Mouse (Mus musculus) limb, embryonic 12.5 days (tissue): ENCODE measurements around the gene Vax2. TPM values are rescaled to one million over a fixed set of nuclear protein-coding genes. Genes with fewer than 3 reads are reported as not detected.
A peak's percentile ranks its signal among the peaks of the same experiment; 100 is the strongest.

Experiments
- ATAC-seq: fragments of 200-750 bp; cut with Nextera tagmentation; 2 replicates; pipeline ENCODE4 v1.8.0; 2017; ENCODE audit warnings: low read depth, moderate TSS enrichment; ENCODE audit not compliant: insufficient number of reproducible peaks, insufficient read depth, low FRiP score, low TSS enrichment
- H3K27ac ChIP-seq: fragments of 300-500 bp; sonication (generic); 2 replicates; pipeline ENCODE4 v1.5.1; 2016; ENCODE audit warnings: mild to moderate bottlenecking, moderate library complexity
- H3K27me3 ChIP-seq: fragments of 300-500 bp; sonication (generic); 2 replicates; pipeline ENCODE4 v1.6.1; 2016; ENCODE audit warnings: mild to moderate bottlenecking, moderate library complexity
- H3K36me3 ChIP-seq: fragments of 300-500 bp; sonication (generic); 2 replicates; pipeline ENCODE4 v1.6.1; 2016; ENCODE audit warnings: mild to moderate bottlenecking, moderate library complexity
- H3K4me1 ChIP-seq: fragments of 300-500 bp; sonication (generic); replicated peaks from 2 replicates; pipeline ENCODE4 v1.6.1; 2016
- H3K4me2 ChIP-seq: fragments of 300-500 bp; sonication (generic); 2 replicates; pipeline ENCODE4 v1.6.1; 2016; ENCODE audit warnings: mild to moderate bottlenecking, moderate library complexity
- H3K4me3 ChIP-seq: fragments of 300-500 bp; sonication (generic); replicated peaks from 2 replicates; pipeline ENCODE4 v1.5.1; 2016; ENCODE audit warnings: mild to moderate bottlenecking
- H3K9ac ChIP-seq: fragments of 300-500 bp; sonication (generic); replicated peaks from 2 replicates; pipeline ENCODE4 v1.6.1; 2016; ENCODE audit warnings: mild to moderate bottlenecking, moderate library complexity
- H3K9me3 ChIP-seq: fragments of 300-500 bp; sonication (generic); 2 replicates; pipeline ENCODE4 v1.6.1; 2016; ENCODE audit warnings: mild to moderate bottlenecking, moderate library complexity
- WGBS: fragments of 180-500 bp; shearing (Covaris S2); methylation state at CpG from one replicate; pipeline ENCODE4 v1.1.7; 2016; 5-methylcytosine and 5-hydroxymethylcytosine counted together
- polyA plus RNA-seq: library from polyadenylated mRNA; unstranded; fragments of >200 nt; fragmentation: Nextera tagmentation; extraction: Ambion mirVana; gene quantifications from 2 replicates; pipeline ENCODE4 v1.2.1, GENCODE M21; 2016

The Vax2 gene
- polyA plus RNA-seq, 1 experiment from 2014 or later: 0.76 TPM

DNA sequence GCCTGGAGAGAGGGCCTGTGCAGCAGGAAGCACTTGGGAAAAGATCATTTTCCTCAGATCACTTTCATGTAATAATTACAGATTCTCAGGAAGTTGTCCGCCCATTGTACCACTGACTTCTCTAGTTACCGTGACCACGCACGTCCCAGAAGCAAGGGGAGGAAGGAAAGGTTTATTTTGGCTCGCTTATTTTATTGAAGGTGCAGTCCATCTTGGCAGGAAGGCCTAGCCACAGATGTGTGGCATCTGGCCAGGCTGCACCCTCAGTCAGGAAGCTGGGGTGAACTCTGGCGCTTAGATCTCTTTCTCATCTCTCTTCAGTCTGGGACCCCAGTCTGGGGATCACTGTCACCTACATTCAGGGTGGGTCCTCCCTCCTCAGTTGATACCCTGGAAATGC, 27.5 kb downstream of the Vax2 start:
- Histone ChIP-seq H3K36me3 (no peaks in the 10 kb centered on the region), H3K27me3 (peaks cover 36% of the 10 kb centered on the region), H3K9ac (no peak overlapping the region), H3K9me3 (peaks cover 14% of the 10 kb centered on the region), H3K27ac (no peak overlapping the region), H3K4me3 (no peak overlapping the region), H3K4me1 (no peaks in the 10 kb centered on the region), H3K4me2 (no peak overlapping the region)
- 73% methylated on average over 6 of the region's 6 CpGs for WGBS
- ATAC-seq: no peak

- Histone ChIP-seq H3K36me3 (no peaks in the 10 kb centered on the region), H3K4me2 (no peak within 1 kb of the TSS), H3K9ac (no peak within 1 kb of the TSS), H3K4me3 (no peak within 1 kb of the TSS), H3K27ac (no peak within 1 kb of the TSS), H3K4me1 (no peaks in the 10 kb centered on the region; the same call in 1 of the 2 replicates), H3K27me3 (peaks cover 38% of the 10 kb centered on the region), H3K9me3 (peaks cover 5% of the 10 kb centered on the region; the same call in 1 of the 2 replicates)
- 64% methylated on average over 5 of the region's 5 CpGs for WGBS
- no peak for ATAC-seq
These were observed 31.7 kb downstream of the Vax2 start, which contains the start of gene Atp6v1b1 for GRCm38 (mm10) chr6:83742761-83743160. Gene Atp6v1b1, plus strand, starts transcription at chr6:83742990.

GRCm38 (mm10) chr6:83743212-83743611, 32.1 kb downstream of the Vax2 start:
- H3K9ac ChIP-seq: no peak overlapping the region
- H3K9me3 ChIP-seq: peaks cover 5% of the 10 kb centered on the region; the same call in 1 of the 2 replicates
- no peak overlapping the region for H3K4me2 ChIP-seq
- H3K27me3 ChIP-seq: peaks cover 36% of the 10 kb centered on the region
- H3K4me1 ChIP-seq: no peaks in the 10 kb centered on the region; the same call in 1 of the 2 replicates
- ATAC-seq: no peak
- H3K27ac ChIP-seq: no peak overlapping the region
- WGBS: 68% methylated on average over 5 of the region's 5 CpGs
- no peak overlapping the region for H3K4me3 ChIP-seq
- no peaks in the 10 kb centered on the region for H3K36me3 ChIP-seq

GRCm38 (mm10) chr6:83744126-83744525, 33.1 kb downstream of the Vax2 start:
- H3K4me3 ChIP-seq: no peak overlapping the region
- no peak overlapping the region for H3K27ac ChIP-seq
- H3K4me1 ChIP-seq: no peaks in the 10 kb centered on the region; the same call in 1 of the 2 replicates
- H3K36me3 ChIP-seq: no peaks in the 10 kb centered on the region
- H3K4me2 ChIP-seq: no peak overlapping the region
- ATAC-seq: no peak
- no peak overlapping the region for H3K9ac ChIP-seq
- peaks cover 5% of the 10 kb centered on the region; the same call in 1 of the 2 replicates for H3K9me3 ChIP-seq
- H3K27me3 ChIP-seq: peaks cover 41% of the 10 kb centered on the region
- WGBS: 71% methylated on average over 5 of the region's 5 CpGs

DNA sequence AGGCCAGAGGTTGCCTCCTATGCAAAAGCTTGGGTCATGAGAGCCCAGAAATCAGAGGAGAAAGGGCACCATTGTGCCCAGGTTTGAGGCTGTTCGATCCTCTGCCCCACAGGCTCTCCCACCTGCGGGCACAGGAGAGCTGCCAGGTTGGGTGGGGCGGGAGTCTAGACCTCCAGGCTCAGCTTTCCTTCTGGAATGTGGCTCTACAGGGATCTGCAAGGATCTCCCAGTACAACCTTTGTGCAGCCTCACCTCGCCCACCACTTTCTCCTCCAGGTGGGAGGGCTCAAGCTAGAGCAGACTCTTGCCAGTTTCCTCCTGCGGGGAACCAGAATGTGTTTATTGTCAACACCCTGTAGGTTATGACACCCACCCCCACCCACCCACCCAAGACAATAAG, 33.5 kb downstream of the Vax2 start:
- Histone ChIP-seq H3K9me3 (peaks cover 5% of the 10 kb centered on the region; the same call in 1 of the 2 replicates), H3K27me3 (peaks cover 41% of the 10 kb centered on the region), H3K4me2 (no peak overlapping the region), H3K36me3 (no peaks in the 10 kb centered on the region), H3K27ac (no peak overlapping the region), H3K4me3 (no peak overlapping the region), H3K9ac (no peak overlapping the region), H3K4me1 (no peaks in the 10 kb centered on the region; the same call in 1 of the 2 replicates)
- no peak for ATAC-seq
- WGBS: 67% methylated on average over 5 of the region's 5 CpGs

- Histone ChIP-seq H3K36me3 (no peaks in the 10 kb centered on the region), H3K27me3 (peaks cover 41% of the 10 kb centered on the region), H3K4me3 (no peak overlapping the region), H3K4me2 (no peak overlapping the region), H3K27ac (no peak overlapping the region), H3K9me3 (peaks cover 5% of the 10 kb centered on the region; the same call in 1 of the 2 replicates), H3K4me1 (peaks cover 4% of the 10 kb centered on the region; the same call in 1 of the 2 replicates), H3K9ac (no peak overlapping the region)
- WGBS: 50% methylated on average over 2 of the region's 2 CpGs
- no peak for ATAC-seq
These were observed 34.4 kb downstream of the Vax2 start for GRCm38 (mm10) chr6:83745466-83745865.

- Histone ChIP-seq H3K27me3 (peaks cover 48% of the 10 kb centered on the region), H3K27ac (no peak overlapping the region)
These were observed 38.2 kb downstream of the Vax2 start for GRCm38 (mm10) chr6:83749286-83749685.

GRCm38 (mm10) chr6:83750171-83750684, 39.2 kb downstream of the Vax2 start:
- Histone ChIP-seq H3K4me3 (no peak overlapping the region), H3K9ac (0 out of 2 replicates have a peak overlapping the region, but pooled peaks have one; percentile 27), H3K9me3 (no peaks in the 10 kb centered on the region), H3K4me2 (no peak overlapping the region), H3K27me3 (peaks cover 57% of the 10 kb centered on the region), H3K36me3 (no peaks in the 10 kb centered on the region), H3K4me1 (peaks cover 4% of the 10 kb centered on the region; the same call in 1 of the 2 replicates), H3K27ac (no peak overlapping the region)
- peak; percentile 49; the same call in 1 of the 2 replicates for ATAC-seq
- 11% methylated on average over 11 of the region's 11 CpGs for WGBS

More at GRCm38 (mm10) chr6:83749286-83749685, 38.2 kb downstream of the Vax2 start:
- Histone ChIP-seq H3K9me3 (no peaks in the 10 kb centered on the region), H3K4me1 (peaks cover 4% of the 10 kb centered on the region; the same call in 1 of the 2 replicates), H3K4me2 (no peak overlapping the region), H3K36me3 (no peaks in the 10 kb centered on the region), H3K9ac (no peak overlapping the region), H3K4me3 (no peak overlapping the region)
- 61% methylated on average over 2 of the region's 3 CpGs for WGBS
- peak; percentile 28; the same call in 1 of the 2 replicates for ATAC-seq

DNA sequence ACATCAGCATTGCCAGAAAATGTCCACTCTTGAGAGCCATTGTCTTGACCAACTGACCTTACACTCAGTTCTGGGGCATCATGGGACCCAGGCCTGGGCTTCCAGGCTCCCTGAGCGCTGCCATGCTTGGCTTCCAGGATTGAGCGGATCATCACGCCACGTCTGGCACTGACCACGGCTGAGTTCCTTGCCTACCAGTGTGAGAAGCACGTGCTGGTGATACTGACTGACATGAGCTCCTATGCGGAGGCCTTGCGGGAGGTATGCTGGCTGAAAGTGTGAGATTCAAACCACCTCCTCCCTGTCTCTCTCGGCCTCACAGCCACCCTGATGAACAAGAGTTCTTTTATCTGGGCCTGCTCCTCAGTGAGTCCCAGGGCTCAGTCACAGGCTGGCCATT, 45.0 kb downstream of the Vax2 start:
- 70% methylated on average over 9 of the region's 9 CpGs for WGBS
- Histone ChIP-seq H3K4me1 (peaks cover 6% of the 10 kb centered on the region), H3K4me3 (no peak overlapping the region), H3K27me3 (peaks cover 89% of the 10 kb centered on the region), H3K4me2 (no peak overlapping the region), H3K36me3 (no peaks in the 10 kb centered on the region), H3K27ac (no peak overlapping the region), H3K9ac (no peak overlapping the region), H3K9me3 (no peaks in the 10 kb centered on the region)
- ATAC-seq: no peak

DNA sequence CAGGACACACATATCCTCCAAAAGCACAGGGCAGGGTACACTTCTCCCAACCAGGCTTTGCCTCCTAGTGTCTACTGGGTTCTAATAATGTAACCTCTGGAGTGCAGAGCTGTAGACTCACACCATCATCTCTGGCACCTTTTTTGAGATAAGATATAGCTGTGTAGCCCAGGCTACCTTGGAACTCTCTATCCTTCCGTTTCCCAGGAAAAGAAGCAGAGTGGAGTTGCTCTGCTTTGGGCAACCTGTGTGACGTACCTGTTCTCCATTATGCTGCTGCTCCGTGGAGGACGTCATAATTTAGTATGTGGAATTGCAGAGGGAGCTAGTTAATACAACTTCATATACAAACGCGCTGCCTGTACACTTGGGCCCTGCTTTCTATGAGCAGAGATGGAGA, 51.3 kb downstream of the Vax2 start, which contains the start of gene Ankrd53:
Ankrd53 (plus strand) TSS at position 301 of the 400 bp plus-strand sequence.
- ATAC-seq: no peak
- H3K9ac ChIP-seq: peak within 1 kb of the TSS; percentile 46
- peaks cover 74% of the 10 kb centered on the region for H3K27me3 ChIP-seq
- peak within 1 kb of the TSS; percentile 66 for H3K4me2 ChIP-seq
- H3K4me3 ChIP-seq: peak within 1 kb of the TSS; percentile 38
- no peaks in the 10 kb centered on the region for H3K9me3 ChIP-seq
- H3K27ac ChIP-seq: no peak within 1 kb of the TSS
- 15% methylated on average over 6 of the region's 6 CpGs for WGBS
- peaks cover 16% of the 10 kb centered on the region for H3K4me1 ChIP-seq
- H3K36me3 ChIP-seq: no peaks in the 10 kb centered on the region

DNA sequence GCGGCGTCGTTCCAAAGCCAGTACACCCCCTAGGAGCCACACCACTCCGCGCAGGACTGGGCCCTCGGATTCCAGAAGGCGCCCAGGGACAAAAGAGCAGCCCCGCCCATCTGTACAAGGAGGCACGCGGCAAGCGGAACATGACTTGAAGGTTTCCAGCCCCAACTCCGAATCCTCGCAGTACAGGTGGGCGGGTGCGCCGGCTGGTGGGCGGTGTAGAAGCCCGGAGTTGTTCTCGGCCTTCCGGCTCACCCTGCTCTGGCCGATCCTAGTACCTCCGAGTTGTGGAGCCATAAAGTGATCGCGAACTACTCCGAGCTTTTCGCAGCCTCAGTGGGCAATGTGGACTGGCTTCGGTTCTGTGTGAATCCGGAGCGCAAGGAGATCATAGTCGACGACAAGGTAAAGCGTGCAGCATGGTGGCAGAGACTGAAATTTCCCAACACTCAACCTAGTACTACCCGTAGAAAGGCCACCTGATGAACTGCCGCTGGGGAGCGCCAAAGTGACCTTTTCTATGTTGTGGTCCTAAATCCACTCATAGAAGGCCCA, 51.9 kb downstream of the Vax2 start:
- Histone ChIP-seq H3K4me2 (peak overlapping the region; percentile 66), H3K27ac (no peak overlapping the region), H3K9me3 (no peaks in the 10 kb centered on the region), H3K9ac (peak overlapping the region; percentile 46), H3K27me3 (peaks cover 68% of the 10 kb centered on the region), H3K4me1 (peaks cover 15% of the 10 kb centered on the region), H3K4me3 (peak overlapping the region; percentile 38), H3K36me3 (no peaks in the 10 kb centered on the region)
- WGBS: 1% methylated on average over 35 of the region's 35 CpGs
- ATAC-seq: peak; percentile 67
